Mouse (Mus musculus): ENCODE results near the gene Zfp1. TPM values are rescaled to one million over a fixed set of nuclear protein-coding genes. Genes with fewer than 3 reads are reported as not detected.

Gene Zfp1
- polyA plus RNA-seq, 1 experiment from 2014 or later = 17.5 TPM

DNA sequence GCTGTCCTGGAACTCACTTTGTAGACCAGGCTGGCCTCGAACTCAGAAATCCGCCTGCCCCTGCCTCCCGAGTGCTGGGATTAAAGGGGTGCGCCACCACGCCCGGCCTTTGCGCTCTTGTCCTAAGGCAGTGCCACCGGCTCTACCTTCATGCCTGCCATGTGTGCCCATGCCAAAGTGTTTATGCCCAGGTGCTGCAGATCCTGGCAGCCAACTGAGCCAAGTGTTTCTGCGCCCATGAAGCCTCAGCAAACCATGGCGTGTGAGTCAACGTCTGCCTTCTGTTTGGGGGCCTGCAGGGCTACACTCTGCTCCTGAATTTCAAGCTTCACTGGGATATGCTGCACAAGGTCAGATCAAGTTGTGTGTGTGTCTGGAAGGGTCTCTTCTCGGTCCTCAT lies 61.4 kb downstream of the Zfp1 start:
- Histone ChIP-seq H3K27ac (replicated peaks in 1 of 2; ENCODE audit: control insufficient read depth in 1 of 2, insufficient read depth in 1 of 2, low read depth in 2 of 2, low read length in 2 of 2) (no peak overlapping the region; a peak in 1 of 4 replicates), H3K9me3 (ENCODE audit: control insufficient read depth, low read length) (no peaks in the 10 kb centered on the region), H3K4me3 (ENCODE audit: control insufficient read depth in 1 of 2, insufficient read depth in 1 of 2, low read depth in 1 of 2, low read length in 2 of 2) (no peak overlapping the region), H3K4me2 (ENCODE audit: low read length) (no peak overlapping the region), H3K9ac (ENCODE audit: low read length) (peak overlapping the region; percentile 48; the same call in 1 of the 2 replicates), H3K36me3 (ENCODE audit: control insufficient read depth, insufficient read depth, low read length) (peaks cover 16% of the 10 kb centered on the region), H3K27me3 (ENCODE audit: control insufficient read depth, insufficient read depth, low read length) (no peaks in the 10 kb centered on the region), H3K4me1 (ENCODE audit: control insufficient read depth in 2 of 2, insufficient read depth in 2 of 2, low read length in 2 of 2) (peaks cover 7 to 11% of the 10 kb centered on the region in 2 experiments; a peak in 3 of 4 replicates)
- no peak for ATAC-seq (ENCODE audit: insufficient number of reproducible peaks, insufficient read depth, low FRiP score, low read depth)
- 89% methylated on average over 12 of the region's 12 CpGs for WGBS

DNA sequence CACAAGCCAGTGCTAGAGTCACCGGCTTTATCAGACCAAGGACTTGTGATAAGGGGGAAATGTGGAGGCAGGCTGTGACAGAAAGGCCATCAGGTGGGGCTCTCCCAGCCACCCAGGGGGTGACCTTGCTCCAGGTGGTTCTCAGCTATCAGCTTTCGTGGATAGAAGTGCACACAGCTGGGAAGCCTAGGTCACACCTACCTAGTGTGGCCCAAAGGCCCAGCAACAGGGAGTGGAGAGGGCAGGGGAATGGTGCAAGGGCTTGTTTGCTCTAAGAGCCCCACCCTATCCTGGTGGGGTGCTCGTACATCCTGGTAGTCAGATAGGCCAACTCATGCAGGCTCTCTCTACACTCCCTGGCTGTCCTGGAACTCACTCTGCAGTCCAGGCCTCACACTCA lies 62.0 kb downstream of the Zfp1 start:
- H3K27me3 ChIP-seq (ENCODE audit: control insufficient read depth, insufficient read depth, low read length) = no peaks in the 10 kb centered on the region
- peak overlapping the region; percentile 48 for H3K9ac ChIP-seq (ENCODE audit: low read length)
- WGBS = 16% methylated on average over 3 of the region's 3 CpGs
- H3K4me1 ChIP-seq (ENCODE audit: control insufficient read depth in 2 of 2, insufficient read depth in 2 of 2, low read length in 2 of 2) = peaks cover 7 to 11% of the 10 kb centered on the region in 2 experiments; a peak in 3 of 4 replicates
- H3K36me3 ChIP-seq (ENCODE audit: control insufficient read depth, insufficient read depth, low read length) = peaks cover 23% of the 10 kb centered on the region
- H3K9me3 ChIP-seq (ENCODE audit: control insufficient read depth, low read length) = no peaks in the 10 kb centered on the region
- no peak overlapping the region for H3K4me2 ChIP-seq (ENCODE audit: low read length)
- H3K4me3 ChIP-seq (ENCODE audit: control insufficient read depth in 1 of 2, insufficient read depth in 1 of 2, low read depth in 1 of 2, low read length in 2 of 2) = no peak overlapping the region
- no peak overlapping the region; a peak in 1 of 4 replicates for H3K27ac ChIP-seq (replicated peaks in 1 of 2; ENCODE audit: control insufficient read depth in 1 of 2, insufficient read depth in 1 of 2, low read depth in 2 of 2, low read length in 2 of 2)
- ATAC-seq (ENCODE audit: insufficient number of reproducible peaks, insufficient read depth, low FRiP score, low read depth) = no peak

GRCm38 (mm10) chr8:111705699-111706098 lies 62.5 kb downstream of the Zfp1 start:
- no peaks in the 10 kb centered on the region for H3K27me3 ChIP-seq (ENCODE audit: control insufficient read depth, insufficient read depth, low read length)
- H3K4me1 ChIP-seq (ENCODE audit: control insufficient read depth in 2 of 2, insufficient read depth in 2 of 2, low read length in 2 of 2) = peaks cover 7 to 11% of the 10 kb centered on the region in 2 experiments; a peak in 3 of 4 replicates
- H3K27ac ChIP-seq (replicated peaks in 1 of 2; ENCODE audit: control insufficient read depth in 1 of 2, insufficient read depth in 1 of 2, low read depth in 2 of 2, low read length in 2 of 2) = no peak overlapping the region
- ATAC-seq (ENCODE audit: insufficient number of reproducible peaks, insufficient read depth, low FRiP score, low read depth) = 0 out of 2 replicates have a peak, but pooled peaks have one; percentile 10
- no peak overlapping the region for H3K4me2 ChIP-seq (ENCODE audit: low read length)
- H3K9ac ChIP-seq (ENCODE audit: low read length) = no peak overlapping the region
- 41% methylated on average over 5 of the region's 5 CpGs for whole genome bisulfite sequencing
- peaks cover 27% of the 10 kb centered on the region for H3K36me3 ChIP-seq (ENCODE audit: control insufficient read depth, insufficient read depth, low read length)
- no peaks in the 10 kb centered on the region for H3K9me3 ChIP-seq (ENCODE audit: control insufficient read depth, low read length)
- H3K4me3 ChIP-seq (ENCODE audit: control insufficient read depth in 1 of 2, insufficient read depth in 1 of 2, low read depth in 1 of 2, low read length in 2 of 2) = no peak overlapping the region

DNA sequence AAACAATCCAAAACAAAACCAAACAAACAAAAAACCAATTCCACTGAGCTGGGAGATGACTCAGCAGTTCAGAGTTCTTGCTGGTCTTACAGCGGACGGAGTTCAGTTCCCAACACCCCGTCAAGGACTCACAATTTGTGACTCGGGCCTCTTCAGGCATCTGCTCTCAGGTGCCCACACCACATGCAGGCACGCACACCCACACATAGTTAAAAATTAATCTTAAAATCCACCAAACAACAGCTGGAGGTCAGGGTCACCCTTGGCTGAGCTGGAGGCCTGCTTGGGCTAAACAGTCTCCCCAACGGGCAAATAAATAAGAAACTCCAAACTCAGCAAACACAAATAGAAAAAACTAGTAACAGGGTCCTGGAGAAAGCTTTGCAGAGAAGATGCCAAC lies 65.1 kb downstream of the Zfp1 start:
- H3K4me3 ChIP-seq (ENCODE audit: control insufficient read depth in 1 of 2, insufficient read depth in 1 of 2, low read depth in 1 of 2, low read length in 2 of 2) = no peak overlapping the region
- ATAC-seq (ENCODE audit: insufficient number of reproducible peaks, insufficient read depth, low FRiP score, low read depth) = no peak
- no peak overlapping the region for H3K9ac ChIP-seq (ENCODE audit: low read length)
- H3K36me3 ChIP-seq (ENCODE audit: control insufficient read depth, insufficient read depth, low read length) = peaks cover 53% of the 10 kb centered on the region
- H3K9me3 ChIP-seq (ENCODE audit: control insufficient read depth, low read length) = no peaks in the 10 kb centered on the region
- no peak overlapping the region for H3K4me2 ChIP-seq (ENCODE audit: low read length)
- peaks cover 7 to 11% of the 10 kb centered on the region in 2 experiments; a peak in 3 of 4 replicates for H3K4me1 ChIP-seq (ENCODE audit: control insufficient read depth in 2 of 2, insufficient read depth in 2 of 2, low read length in 2 of 2)
- H3K27ac ChIP-seq (replicated peaks in 1 of 2; ENCODE audit: control insufficient read depth in 1 of 2, insufficient read depth in 1 of 2, low read depth in 2 of 2, low read length in 2 of 2) = no peak overlapping the region
- H3K27me3 ChIP-seq (ENCODE audit: control insufficient read depth, insufficient read depth, low read length) = no peaks in the 10 kb centered on the region
- 93% methylated on average over 6 of the region's 6 CpGs for WGBS

DNA sequence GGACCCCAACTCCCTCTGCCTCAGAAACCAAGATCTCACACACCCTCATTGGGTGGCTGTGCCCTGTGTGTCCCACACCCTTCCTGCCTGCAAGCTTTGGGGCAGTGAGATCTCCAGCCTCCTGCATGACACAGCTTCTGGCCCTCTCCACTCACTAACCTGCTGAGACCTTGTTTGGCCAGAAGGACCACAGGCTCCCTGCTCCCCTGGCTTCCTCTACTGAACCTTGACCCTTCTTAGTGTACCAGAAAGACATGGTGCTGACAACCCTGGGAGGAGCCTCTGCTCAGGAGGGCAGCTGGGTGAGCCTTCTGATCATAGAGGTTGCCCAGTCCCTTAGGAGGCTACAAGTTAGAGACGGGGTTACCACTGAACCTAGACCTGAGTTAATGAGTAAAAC lies 66.0 kb downstream of the Zfp1 start:
- no peak overlapping the region for H3K4me2 ChIP-seq (ENCODE audit: low read length)
- H3K9me3 ChIP-seq (ENCODE audit: control insufficient read depth, low read length) = no peaks in the 10 kb centered on the region
- H3K9ac ChIP-seq (ENCODE audit: low read length) = no peak overlapping the region
- no peak overlapping the region for H3K4me3 ChIP-seq (ENCODE audit: control insufficient read depth in 1 of 2, insufficient read depth in 1 of 2, low read depth in 1 of 2, low read length in 2 of 2)
- H3K27me3 ChIP-seq (ENCODE audit: control insufficient read depth, insufficient read depth, low read length) = no peaks in the 10 kb centered on the region
- no peak for ATAC-seq (ENCODE audit: insufficient number of reproducible peaks, insufficient read depth, low FRiP score, low read depth)
- 73% methylated on average over 1 of the region's 1 CpGs for WGBS
- H3K4me1 ChIP-seq (ENCODE audit: control insufficient read depth in 2 of 2, insufficient read depth in 2 of 2, low read length in 2 of 2) = peaks cover 7 to 11% of the 10 kb centered on the region in 2 experiments; a peak in 3 of 4 replicates
- H3K27ac ChIP-seq (replicated peaks in 1 of 2; ENCODE audit: control insufficient read depth in 1 of 2, insufficient read depth in 1 of 2, low read depth in 2 of 2, low read length in 2 of 2) = no peak overlapping the region
- H3K36me3 ChIP-seq (ENCODE audit: control insufficient read depth, insufficient read depth, low read length) = peaks cover 63% of the 10 kb centered on the region

DNA sequence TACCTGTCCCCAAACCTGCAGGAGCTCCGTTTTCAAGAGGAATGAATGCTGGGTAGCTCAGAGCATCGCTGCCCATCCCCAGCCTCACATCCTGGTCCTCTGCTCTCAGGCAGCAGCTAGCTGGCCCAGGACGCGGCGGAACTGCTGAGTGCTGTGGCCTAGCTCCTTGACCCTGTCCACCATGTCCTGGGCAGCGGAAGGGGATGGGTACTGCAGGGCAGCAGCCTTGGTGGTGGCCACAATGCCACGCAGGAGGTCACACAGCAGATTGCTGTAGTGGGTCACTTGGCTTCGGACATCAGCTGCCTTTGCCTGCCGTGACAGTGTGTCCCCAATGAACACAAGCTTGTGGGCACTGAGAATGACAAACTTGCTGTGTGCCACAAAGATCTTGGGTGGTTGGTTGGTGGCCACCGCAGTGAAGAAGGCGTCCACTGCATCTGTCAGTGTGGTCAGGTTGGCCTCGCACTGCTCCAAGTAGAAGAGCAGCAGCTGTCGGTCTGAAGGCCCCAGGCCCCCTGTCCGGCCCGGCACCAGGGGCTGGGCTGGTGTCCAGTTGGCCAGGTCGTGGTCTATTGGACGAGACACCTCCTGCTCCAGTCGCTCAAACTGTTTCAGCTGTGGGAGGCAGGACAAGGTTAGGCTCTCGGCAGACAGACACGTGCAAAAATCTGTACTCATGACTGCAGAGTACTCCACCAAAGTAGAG lies 67.7 kb downstream of the Zfp1 start:
- H3K4me2 ChIP-seq (ENCODE audit: low read length) = no peak overlapping the region
- H3K9ac ChIP-seq (ENCODE audit: low read length) = no peak overlapping the region
- H3K36me3 ChIP-seq (ENCODE audit: control insufficient read depth, insufficient read depth, low read length) = peaks cover 80% of the 10 kb centered on the region
- H3K4me3 ChIP-seq (ENCODE audit: control insufficient read depth in 1 of 2, insufficient read depth in 1 of 2, low read depth in 1 of 2, low read length in 2 of 2) = no peak overlapping the region
- H3K27ac ChIP-seq (replicated peaks in 1 of 2; ENCODE audit: control insufficient read depth in 1 of 2, insufficient read depth in 1 of 2, low read depth in 2 of 2, low read length in 2 of 2) = no peak overlapping the region
- no peak for ATAC-seq (ENCODE audit: insufficient number of reproducible peaks, insufficient read depth, low FRiP score, low read depth)
- H3K9me3 ChIP-seq (ENCODE audit: control insufficient read depth, low read length) = no peaks in the 10 kb centered on the region
- WGBS = 92% methylated on average over 20 of the region's 20 CpGs
- peaks cover 6 to 7% of the 10 kb centered on the region in 2 experiments for H3K4me1 ChIP-seq (ENCODE audit: control insufficient read depth in 2 of 2, insufficient read depth in 2 of 2, low read length in 2 of 2)
- H3K27me3 ChIP-seq (ENCODE audit: control insufficient read depth, insufficient read depth, low read length) = no peaks in the 10 kb centered on the region

- H3K9me3 ChIP-seq (ENCODE audit: control insufficient read depth, low read length) = no peaks in the 10 kb centered on the region
- no peak overlapping the region for H3K4me2 ChIP-seq (ENCODE audit: low read length)
- H3K4me3 ChIP-seq (ENCODE audit: control insufficient read depth in 1 of 2, insufficient read depth in 1 of 2, low read depth in 1 of 2, low read length in 2 of 2) = no peak overlapping the region
- no peak overlapping the region for H3K27ac ChIP-seq (replicated peaks in 1 of 2; ENCODE audit: control insufficient read depth in 1 of 2, insufficient read depth in 1 of 2, low read depth in 2 of 2, low read length in 2 of 2)
- H3K27me3 ChIP-seq (ENCODE audit: control insufficient read depth, insufficient read depth, low read length) = no peaks in the 10 kb centered on the region
- peaks cover 82% of the 10 kb centered on the region for H3K36me3 ChIP-seq (ENCODE audit: control insufficient read depth, insufficient read depth, low read length)
- no peak overlapping the region for H3K9ac ChIP-seq (ENCODE audit: low read length)
- WGBS = 40% methylated on average over 9 of the region's 9 CpGs
- no peak for ATAC-seq (ENCODE audit: insufficient number of reproducible peaks, insufficient read depth, low FRiP score, low read depth)
- H3K4me1 ChIP-seq (ENCODE audit: control insufficient read depth in 2 of 2, insufficient read depth in 2 of 2, low read length in 2 of 2) = peaks cover 16 to 18% of the 10 kb centered on the region in 2 experiments
These were observed 68.9 kb downstream of the Zfp1 start for GRCm38 (mm10) chr8:111712135-111712534.
